Mouse (Mus musculus): ENCODE data around the gene Rfx2.

DNA sequence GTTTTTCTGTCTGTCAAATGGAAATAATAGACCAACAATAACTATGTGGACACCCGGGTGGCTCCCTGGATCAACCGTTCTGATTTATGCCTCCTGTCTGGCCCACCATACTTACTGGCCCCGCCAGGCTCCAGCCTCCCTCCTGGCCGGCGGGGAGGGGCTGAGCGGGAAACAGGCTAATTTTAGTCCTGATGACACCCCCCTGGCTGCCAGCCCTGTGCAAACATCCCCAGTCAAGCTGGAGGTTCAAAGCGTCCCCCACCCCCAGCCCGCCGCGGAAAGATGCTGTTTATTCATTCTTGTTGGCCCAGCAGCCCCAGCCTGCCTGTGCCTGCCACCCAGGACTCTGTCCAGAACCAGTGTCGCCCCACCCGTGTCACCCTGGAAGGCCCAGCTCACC, 102.7 kb downstream of the Rfx2 start:
- TF ChIP-seq CTCF (IDR thresholded peaks at IDR 0.05; ENCODE audit: borderline replicate concordance, insufficient read depth, low read length) (no peak), POLR2A (IDR thresholded peaks at IDR 0.05; ENCODE audit: low read depth, low read length) (no peak)
